Mouse (Mus musculus): ENCODE results near the gene Urgcp. TPM values are rescaled to one million over a fixed set of nuclear protein-coding genes. Genes with fewer than 3 reads are reported as not detected.

Gene Urgcp
- polyA plus RNA-seq, 1 experiment from 2014 or later = 22.8 TPM

DNA sequence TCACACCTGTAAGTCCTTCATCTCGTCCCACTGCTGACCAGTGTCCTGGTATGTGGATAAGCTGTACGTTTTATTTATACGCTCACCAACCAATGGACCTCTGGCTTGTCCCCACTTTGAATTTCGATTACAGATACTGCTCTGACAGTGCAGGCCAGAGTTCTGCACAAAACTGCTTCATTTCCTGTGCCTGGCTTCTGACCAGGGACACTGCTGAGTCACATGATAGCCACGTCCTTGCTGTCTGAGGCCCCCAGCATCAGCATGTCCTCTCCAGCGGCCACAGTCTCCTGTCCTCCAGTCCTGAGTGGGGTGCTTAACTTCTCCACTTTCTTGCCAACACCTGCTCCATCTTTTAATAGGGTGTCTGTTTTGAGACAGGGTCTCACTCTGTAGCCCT lies 79.6 kb downstream of the Urgcp start:
- Histone ChIP-seq H3K9me3 (replicated peaks; ENCODE audit: low read length) (no peaks in the 10 kb centered on the region), H3K4me2 (ENCODE audit: low read length) (no peak overlapping the region), H3K27ac (no peak overlapping the region), H3K36me3 (ENCODE audit: insufficient read depth, low read length) (no peaks in the 10 kb centered on the region), H3K4me1 (replicated peaks; ENCODE audit: insufficient read depth, low read length) (no peaks in the 10 kb centered on the region), H3K9ac (ENCODE audit: low read depth, low read length) (no peak overlapping the region), H3K4me3 (replicated peaks; ENCODE audit: low read depth, low read length) (no peak overlapping the region), H3K27me3 (ENCODE audit: insufficient read depth, low read length) (no peaks in the 10 kb centered on the region)
- WGBS = 60% methylated on average over 6 of the region's 6 CpGs
- DNase-seq (ENCODE audit: low spot score) = no peak
- no peak for ATAC-seq (replicated peaks; ENCODE audit: low FRiP score, low read depth)
- TF ChIP-seq CTCF (IDR thresholded peaks at IDR 0.05; ENCODE audit: low read depth) = no peak

Other genes with a start within 250 kb of the Urgcp start
- 195 and 199 TPM in 2 replicates for gene Xbp1, start 241.7 kb downstream of the Urgcp start, polyA plus RNA-seq (2015; fragmentation: Nextera tagmentation; extraction: Ambion mirVana)
- gene Ccdc117, start 220.2 kb downstream of the Urgcp start, polyA plus RNA-seq (2015; fragmentation: Nextera tagmentation; extraction: Ambion mirVana) = 14.7 and 15.5 TPM in 2 replicates
- gene Ankrd36, start 192.7 kb downstream of the Urgcp start, polyA plus RNA-seq (2015; fragmentation: Nextera tagmentation; extraction: Ambion mirVana) = not detected in 2 replicates
- 256 and 279 TPM in 2 replicates for gene Mrps24, start 46.7 kb downstream of the Urgcp start, polyA plus RNA-seq (2015; fragmentation: Nextera tagmentation; extraction: Ambion mirVana)
- 82.7 and 93.3 TPM in 2 replicates for gene Dbnl, start 26.1 kb upstream of the Urgcp start, polyA plus RNA-seq (2015; fragmentation: Nextera tagmentation; extraction: Ambion mirVana)
- 111 and 121 TPM in 2 replicates for gene Pgam2, start 41.4 kb upstream of the Urgcp start, polyA plus RNA-seq (2015; fragmentation: Nextera tagmentation; extraction: Ambion mirVana)
- 7.8 and 8.7 TPM in 2 replicates for gene Polm, start 75.6 kb upstream of the Urgcp start, polyA plus RNA-seq (2015; fragmentation: Nextera tagmentation; extraction: Ambion mirVana)
- 33.9 and 38.6 TPM in 2 replicates for gene Aebp1, start 99.6 kb upstream of the Urgcp start, polyA plus RNA-seq (2015; fragmentation: Nextera tagmentation; extraction: Ambion mirVana)
- 74.4 and 82.6 TPM in 2 replicates for gene Pold2, start 115.9 kb upstream of the Urgcp start, polyA plus RNA-seq (2015; fragmentation: Nextera tagmentation; extraction: Ambion mirVana)
- 1.6 and 1.9 TPM in 2 replicates for gene Myl7, start 136.4 kb upstream of the Urgcp start, polyA plus RNA-seq (2015; fragmentation: Nextera tagmentation; extraction: Ambion mirVana)
- gene Gck, start 187.7 kb upstream of the Urgcp start, polyA plus RNA-seq (2015; fragmentation: Nextera tagmentation; extraction: Ambion mirVana) = 0.64 and 1.0 TPM in 2 replicates
- gene Ykt6, start 193.3 kb upstream of the Urgcp start, polyA plus RNA-seq (2015; fragmentation: Nextera tagmentation; extraction: Ambion mirVana) = 41.8 and 46.5 TPM in 2 replicates